22 mouse cellular contexts compared by ENCODE assay signal in genomic region chr11:91310212-91310742, GRCm38 (mm10).
DNase-seq lines count a peak whose midpoint lies in the region; ATAC-seq and TF ChIP-seq lines count a peak whose summit lies in the region.
"Had no signal": no experiment of that assay in that cellular context is flagged by ENCODE, and none has a peak within 500 bp of the region (broad histone marks: within the 10 kb centered on the region; RNA-seq: fewer than 3 reads in every experiment).

No protein-coding gene starts in this region.

- ATAC-seq in forebrain, embryonic 14.5 days, result no peak
- ATAC-seq in forebrain, embryonic 12.5 days (ENCODE audit: low FRiP score), result no peak
- ATAC-seq in forebrain, postnatal 0 days, result peak; percentile 53; the same call in 1 of the 2 replicates
- ATAC-seq: activated CD4-positive, CD25-positive, alpha-beta regulatory T cell, adult 4 months; CD4-positive, CD25-positive, alpha-beta regulatory T cell, adult 4 months; forebrain, embryonic 15.5 days; Patski had no signal

- peak; percentile 54 for DNase-seq in forebrain, embryonic 14.5 days (ENCODE audit: low spot score)
- peak; percentile 41 for DNase-seq in forebrain, postnatal 0 days
- DNase-seq in forebrain, embryonic 10.5 days (ENCODE audit: extremely low spot score, low spot score), result no peak
- peak; percentile 58 for DNase-seq in brain, embryonic 14.5 days (ENCODE audit: low read depth)
- DNase-seq in cerebellum, postnatal 36 days, result no peak
- DNase-seq: adrenal gland, postnatal 10 days; adrenal gland, postnatal 25 days; B cell, adult 2 months; cerebellum, adult 11 months; cerebellum, adult 18-20 months; cerebellum, adult 8-10 months; cerebellum, adult 9-11 months; cerebellum, postnatal 14 days had no signal

- H3K4me2 ChIP-seq in forebrain, embryonic 14.5 days (ENCODE audit: low read length), result no peak overlapping the region
- no peak overlapping the region for H3K4me2 ChIP-seq in forebrain, embryonic 12.5 days
- no peak overlapping the region for H3K4me2 ChIP-seq in forebrain, postnatal 0 days (ENCODE audit: low read depth)
- H3K4me2 ChIP-seq: embryonic facial prominence, embryonic 12.5 days; forebrain, embryonic 15.5 days had no signal

- H3K4me1 ChIP-seq in forebrain, embryonic 14.5 days (ENCODE audit: control insufficient read depth, insufficient read depth, low read length), result no peaks in the 10 kb centered on the region
- no peaks in the 10 kb centered on the region for H3K4me1 ChIP-seq in forebrain, embryonic 12.5 days
- no peaks in the 10 kb centered on the region for H3K4me1 ChIP-seq in forebrain, postnatal 0 days (ENCODE audit: insufficient read depth)
- no peaks in the 10 kb centered on the region for H3K4me1 ChIP-seq in forebrain, embryonic 10.5 days
- H3K4me1 ChIP-seq: embryonic facial prominence, embryonic 12.5 days had no signal

- TF ChIP-seq POLR2A in brain, embryonic 14.5 days (IDR thresholded peaks at IDR 0.05; ENCODE audit: borderline replicate concordance, extremely low read depth, insufficient read depth, insufficient read length, poor library complexity, severe bottlenecking), result no peak

- H3K27me3 ChIP-seq in forebrain, embryonic 14.5 days (replicated peaks; ENCODE audit: control insufficient read depth, insufficient read depth, low read length), result no peaks in the 10 kb centered on the region
- no peaks in the 10 kb centered on the region for H3K27me3 ChIP-seq in forebrain, embryonic 12.5 days
- H3K27me3 ChIP-seq in forebrain, postnatal 0 days (ENCODE audit: insufficient read depth, low read length), result no peaks in the 10 kb centered on the region
- H3K27me3 ChIP-seq in forebrain, embryonic 10.5 days (ENCODE audit: poor library complexity, severe bottlenecking), result no peaks in the 10 kb centered on the region
- H3K27me3 ChIP-seq: CH12.LX; embryonic facial prominence, embryonic 12.5 days; forebrain, embryonic 15.5 days had no signal

- H3K36me3 ChIP-seq in forebrain, embryonic 14.5 days (ENCODE audit: control insufficient read depth, insufficient read depth, low read length), result no peaks in the 10 kb centered on the region
- no peaks in the 10 kb centered on the region for H3K36me3 ChIP-seq in forebrain, embryonic 12.5 days (replicated peaks)
- H3K36me3 ChIP-seq in forebrain, postnatal 0 days (ENCODE audit: insufficient read depth), result no peaks in the 10 kb centered on the region
- H3K36me3 ChIP-seq in forebrain, embryonic 10.5 days (replicated peaks), result no peaks in the 10 kb centered on the region
- H3K36me3 ChIP-seq: embryonic facial prominence, embryonic 10.5 days; embryonic facial prominence, embryonic 12.5 days; forebrain, embryonic 15.5 days; G1E had no signal

- no peak overlapping the region for H3K4me3 ChIP-seq in forebrain, embryonic 14.5 days (ENCODE audit: low read depth, low read length)
- no peak overlapping the region for H3K4me3 ChIP-seq in forebrain, embryonic 12.5 days (replicated peaks)
- no peak overlapping the region for H3K4me3 ChIP-seq in forebrain, postnatal 0 days (ENCODE audit: low read depth, low read length)
- H3K4me3 ChIP-seq in forebrain, embryonic 10.5 days, result no peak overlapping the region
- H3K4me3 ChIP-seq: embryonic facial prominence, embryonic 10.5 days; embryonic facial prominence, embryonic 12.5 days; forebrain, embryonic 15.5 days had no signal

- no peak overlapping the region for H3K9ac ChIP-seq in forebrain, embryonic 14.5 days (ENCODE audit: low read length)
- no peak overlapping the region for H3K9ac ChIP-seq in forebrain, embryonic 12.5 days
- no peak overlapping the region for H3K9ac ChIP-seq in forebrain, postnatal 0 days
- H3K9ac ChIP-seq: embryonic facial prominence, embryonic 12.5 days; forebrain, embryonic 15.5 days had no signal

- H3K9me3 ChIP-seq in forebrain, embryonic 14.5 days (replicated peaks; ENCODE audit: control insufficient read depth, low read length), result no peaks in the 10 kb centered on the region
- no peaks in the 10 kb centered on the region for H3K9me3 ChIP-seq in forebrain, embryonic 12.5 days
- no peaks in the 10 kb centered on the region for H3K9me3 ChIP-seq in forebrain, postnatal 0 days (ENCODE audit: low read length)
- no peaks in the 10 kb centered on the region for H3K9me3 ChIP-seq in forebrain, embryonic 10.5 days
- H3K9me3 ChIP-seq: embryonic facial prominence, embryonic 10.5 days; embryonic facial prominence, embryonic 12.5 days; forebrain, embryonic 15.5 days had no signal

- 62% methylated on average over 3 of the region's 3 CpGs for WGBS in forebrain, embryonic 14.5 days
- WGBS in forebrain, embryonic 12.5 days, result 67% methylated on average over 3 of the region's 3 CpGs
- WGBS in forebrain, postnatal 0 days, result 36% methylated on average over 3 of the region's 3 CpGs
- 80% methylated on average over 3 of the region's 3 CpGs for WGBS in forebrain, embryonic 10.5 days

- H3K27ac ChIP-seq in forebrain, embryonic 14.5 days (ENCODE audit: low read depth, low read length), result no peak overlapping the region
- no peak overlapping the region for H3K27ac ChIP-seq in forebrain, embryonic 12.5 days
- no peak overlapping the region for H3K27ac ChIP-seq in forebrain, postnatal 0 days (ENCODE audit: low read depth, low read length)
- no peak overlapping the region for H3K27ac ChIP-seq in forebrain, embryonic 10.5 days
- H3K27ac ChIP-seq: embryonic facial prominence, embryonic 10.5 days; embryonic facial prominence, embryonic 12.5 days; forebrain, embryonic 15.5 days had no signal

- TF ChIP-seq CTCF in forebrain, postnatal 0 days (IDR thresholded peaks at IDR 0.05; ENCODE audit: low read depth), result no peak
- no peak for TF ChIP-seq CTCF in brain, embryonic 14.5 days (IDR thresholded peaks at IDR 0.05; ENCODE audit: borderline replicate concordance, extremely low read depth, insufficient read depth, insufficient read length)

Comparison
In these comparisons a context has a peak if more than half of its experiments do, and no peak if none do; other contexts are left out.
1. DNase-seq: peak in forebrain, embryonic 14.5 days (single experiment), forebrain, postnatal 0 days (single experiment) and brain, embryonic 14.5 days (single experiment); none in forebrain, embryonic 10.5 days (single experiment) and cerebellum, postnatal 36 days (0 of 2).